Mouse (Mus musculus) heart, embryonic 13.5 days (tissue): ENCODE data around the gene Arsb. TPM values are rescaled to one million over a fixed set of nuclear protein-coding genes. Genes with fewer than 3 reads are reported as not detected.

Experiments used
- ATAC-seq: fragments of 200-750 bp; cut with Nextera tagmentation; 2 replicates; pipeline ENCODE4 v1.8.0; 2017; ENCODE audit warnings: moderate TSS enrichment; ENCODE audit not compliant: insufficient number of reproducible peaks, low FRiP score, low TSS enrichment; ENCODE audit errors: extremely low read depth
- H3K27ac ChIP-seq: fragments of 300-500 bp; sonication (generic); replicated peaks from 2 replicates; pipeline ENCODE4 v1.5.1; 2015; ENCODE audit warnings: moderate library complexity, mild to moderate bottlenecking, inconsistent platforms
- H3K27me3 ChIP-seq: fragments of 300-500 bp; sonication (generic); replicated peaks from 2 replicates; pipeline ENCODE4 v1.6.1; 2015; ENCODE audit warnings: mild to moderate bottlenecking, inconsistent platforms
- H3K36me3 ChIP-seq: fragments of 300-500 bp; sonication (generic); 2 replicates; pipeline ENCODE4 v1.6.1; 2015; ENCODE audit warnings: mild to moderate bottlenecking, inconsistent platforms
- H3K4me1 ChIP-seq: fragments of 300-500 bp; sonication (generic); 2 replicates; pipeline ENCODE4 v1.6.1; 2015; ENCODE audit warnings: inconsistent platforms
- H3K4me2 ChIP-seq: fragments of 300-500 bp; sonication (generic); 2 replicates; pipeline ENCODE4 v1.6.1; 2015; ENCODE audit warnings: inconsistent platforms, mild to moderate bottlenecking, moderate library complexity
- H3K4me3 ChIP-seq: fragments of 300-500 bp; sonication (generic); 2 replicates; pipeline ENCODE4 v1.5.1; 2015; ENCODE audit warnings: moderate library complexity, mild to moderate bottlenecking, inconsistent platforms
- H3K9ac ChIP-seq: fragments of 300-500 bp; sonication (generic); 2 replicates; pipeline ENCODE4 v1.6.1; 2015; ENCODE audit warnings: inconsistent platforms, mild to moderate bottlenecking, moderate library complexity
- H3K9me3 ChIP-seq: fragments of 300-500 bp; sonication (generic); 2 replicates; pipeline ENCODE4 v1.6.1; 2016; ENCODE audit warnings: inconsistent platforms
- WGBS: fragments of 180-500 bp; shearing (Covaris S2); methylation state at CpG from one replicate; pipeline ENCODE4 v1.1.7; 2015; ENCODE audit warnings: mixed read lengths; 5-methylcytosine and 5-hydroxymethylcytosine counted together
- microRNA-seq: library from miRNA; unstranded; fragments of <30 nt; microRNA quantifications from one replicate; pipeline ENCODE4, GENCODE M21; 2016
- polyA plus RNA-seq: library from polyadenylated mRNA; unstranded; fragments of >200 nt; fragmentation: Nextera tagmentation; extraction: Ambion mirVana; gene quantifications from 2 replicates; pipeline ENCODE4 v1.2.1, GENCODE M21; 2015

Arsb gene
- polyA plus RNA-seq, 1 experiment from 2014 or later: 9.0 TPM

DNA sequence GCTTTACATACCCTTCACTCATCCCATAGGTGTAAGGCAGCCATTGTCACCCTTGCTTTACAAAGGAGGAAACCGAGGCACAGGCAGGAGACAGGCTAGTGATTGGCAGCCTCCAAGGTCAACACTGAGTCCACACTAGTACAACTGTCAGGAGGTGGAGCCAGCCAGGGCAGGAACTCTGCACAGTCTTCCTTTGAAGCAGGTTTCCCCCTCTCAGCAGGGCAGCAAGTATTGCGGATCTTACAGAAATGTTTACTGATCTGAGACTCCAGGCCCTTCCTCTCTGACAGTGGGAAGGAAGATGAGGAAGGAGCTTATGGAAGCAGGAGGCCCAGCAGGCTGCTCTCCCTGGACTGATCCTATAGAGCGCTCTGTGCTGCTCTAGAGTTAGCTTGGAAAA lies 219.4 kb downstream of the Arsb start:
- H3K27me3 ChIP-seq: no peaks in the 10 kb centered on the region
- peaks cover 44% of the 10 kb centered on the region for H3K4me1 ChIP-seq
- H3K9ac ChIP-seq: no peak overlapping the region
- H3K9me3 ChIP-seq: 0 out of 2 replicates have a peak, but pooled peaks cover 5% of the 10 kb centered on the region
- no peaks in the 10 kb centered on the region for H3K36me3 ChIP-seq
- H3K4me2 ChIP-seq: no peak overlapping the region
- WGBS: 77% methylated on average over 3 of the region's 3 CpGs
- no peak for ATAC-seq
- no peak overlapping the region for H3K27ac ChIP-seq
- H3K4me3 ChIP-seq: no peak overlapping the region

GRCm38 (mm10) chr13:93992342-93992882 lies 221.0 kb downstream of the Arsb start:
- Histone ChIP-seq H3K4me3 (no peak overlapping the region), H3K9me3 (0 out of 2 replicates have a peak, but pooled peaks cover 5% of the 10 kb centered on the region), H3K4me2 (no peak overlapping the region), H3K4me1 (peaks cover 52% of the 10 kb centered on the region), H3K9ac (no peak overlapping the region), H3K27ac (0 out of 2 replicates have a peak overlapping the region, but pooled peaks have one; percentile 32), H3K27me3 (no peaks in the 10 kb centered on the region), H3K36me3 (no peaks in the 10 kb centered on the region)
- 76% methylated on average over 5 of the region's 5 CpGs for WGBS
- ATAC-seq: no peak

Small RNA genes lying within 50 kb of the gene (microRNA-seq; reads per million reads assigned to microRNA genes)
- gene Gm25534 (not detected), gene Mir5624 (not detected)

Other genes with a start within 250 kb of the Arsb start
- gene Bhmt, start 133.7 kb upstream of the Arsb start, polyA plus RNA-seq: 0.15 and 1.1 TPM in 2 replicates
- 0.35 and 0.74 TPM in 2 replicates for gene Bhmt2, start 97.3 kb upstream of the Arsb start, polyA plus RNA-seq
- 0.08 and 0.33 TPM in 2 replicates for gene Dmgdh, start 97.2 kb upstream of the Arsb start, polyA plus RNA-seq